ENCODE assay signal across 8 mouse cellular contexts in the genomic region with DNA sequence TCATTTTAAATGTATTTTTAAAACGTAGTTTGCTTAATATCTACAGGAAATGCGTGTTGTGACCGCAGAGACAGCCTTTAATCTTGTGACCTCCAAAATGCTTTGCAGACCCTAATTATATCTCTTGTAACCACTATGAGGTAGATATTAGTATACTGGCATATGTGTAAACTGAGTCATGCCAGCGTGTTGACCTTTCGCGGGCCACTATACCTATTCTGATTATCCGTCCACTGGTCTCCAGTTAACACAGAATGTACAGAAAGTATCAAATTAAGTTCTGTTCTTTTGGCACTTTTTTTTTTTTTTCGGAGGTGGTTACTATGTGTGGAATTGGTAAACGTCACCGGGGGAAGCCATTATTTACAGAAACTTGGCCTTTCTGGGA. TPM values are rescaled to one million over a fixed set of nuclear protein-coding genes. Genes with fewer than 3 reads are reported as not detected.
DNase-seq lines count a peak whose midpoint lies in the region; ATAC-seq and TF ChIP-seq lines count a peak whose summit lies in the region.

No protein-coding gene starts in this region.

- TF ChIP-seq CTCF in G1E (IDR thresholded peaks at IDR 0.05; ENCODE audit: low read depth, low read length), result no peak

- H3K4me3 ChIP-seq in heart, embryonic 10.5 days, result peak overlapping the region; percentile 69
- peak overlapping the region; percentile 89 for H3K4me3 ChIP-seq in G1E (ENCODE audit: low read depth, low read length)
- peak overlapping the region; percentile 89 for H3K4me3 ChIP-seq in midbrain, embryonic 10.5 days

- WGBS in heart, embryonic 10.5 days, result 24% methylated on average over 10 of the region's 10 CpGs
- 37% methylated on average over 10 of the region's 10 CpGs for WGBS in midbrain, embryonic 10.5 days

- no peaks in the 10 kb centered on the region for H3K9me3 ChIP-seq in heart, embryonic 10.5 days
- no peaks in the 10 kb centered on the region for H3K9me3 ChIP-seq in G1E (replicated peaks)
- H3K9me3 ChIP-seq in midbrain, embryonic 10.5 days (replicated peaks), result no peaks in the 10 kb centered on the region

- H3K4me1 ChIP-seq in heart, embryonic 10.5 days, result peaks cover 9% of the 10 kb centered on the region; the same call in 1 of the 2 replicates
- peaks cover 58% of the 10 kb centered on the region for H3K4me1 ChIP-seq in G1E (ENCODE audit: insufficient read depth, low read depth, low read length)
- peaks cover 18% of the 10 kb centered on the region for H3K4me1 ChIP-seq in midbrain, embryonic 10.5 days

- H3K36me3 ChIP-seq in heart, embryonic 10.5 days, result 0 out of 2 replicates have a peak, but pooled peaks cover 1% of the 10 kb centered on the region
- H3K36me3 ChIP-seq in G1E (replicated peaks), result peaks cover 11% of the 10 kb centered on the region
- peaks cover 2% of the 10 kb centered on the region; the same call in 1 of the 2 replicates for H3K36me3 ChIP-seq in midbrain, embryonic 10.5 days

- no peak for DNase-seq in heart, embryonic 10.5 days (ENCODE audit: low spot score)
- DNase-seq in heart, postnatal 10 days, result no peak
- no peak for DNase-seq in G1E (ENCODE audit: low spot score)
- no peak for DNase-seq in midbrain, embryonic 10.5 days (ENCODE audit: low spot score)
- no peak for DNase-seq in thymus, adult 18-20 months
- no peak for DNase-seq in adrenal gland, postnatal 4 days (ENCODE audit: low spot score in 2 of 2)
- DNase-seq in layer of hippocampus, postnatal 10 days (ENCODE audit: low spot score in 2 of 2), result no peak

- ATAC-seq in G1E (ENCODE audit: extremely low read depth, insufficient number of reproducible peaks, low FRiP score, poor library complexity, severe bottlenecking), result no peak
- peak; percentile 0 to 1; a peak in 1 of 4 replicates for ATAC-seq in hematopoietic stem cell, adult 5-6 weeks (replicated peaks in 1 of 2; ENCODE audit: insufficient read depth in 1 of 2, low FRiP score in 2 of 2, low TSS enrichment in 1 of 2, low read depth in 1 of 2, poor library complexity in 2 of 2, severe bottlenecking in 2 of 2)

- H3K27ac ChIP-seq in heart, embryonic 10.5 days, result peak overlapping the region; percentile 95
- H3K27ac ChIP-seq in midbrain, embryonic 10.5 days (replicated peaks), result peak overlapping the region; percentile 98

- intact Hi-C loops in heart, postnatal 10 days (cut with DNase I), result loop anchor here (5.0 kb wide), 1 partner anchor 117 kb away; a partner anchor contains a TSS

- H3K27me3 ChIP-seq in heart, embryonic 10.5 days (ENCODE audit: insufficient read depth, poor library complexity, severe bottlenecking), result no peaks in the 10 kb centered on the region
- H3K27me3 ChIP-seq in G1E (ENCODE audit: insufficient read depth, low read length), result no peaks in the 10 kb centered on the region
- H3K27me3 ChIP-seq in midbrain, embryonic 10.5 days (ENCODE audit: low read depth, poor library complexity, severe bottlenecking), result no peaks in the 10 kb centered on the region

RNA-seq across cellular contexts. Expression of a gene that starts 0.9 kb away (rescaled TPM):
- 63.1 and 73.2 TPM in 2 replicates for polyA plus RNA-seq in heart, embryonic 10.5 days (2016; fragmentation: Nextera tagmentation; extraction: Ambion mirVana)
- 10 to 100 TPM; 28.3 to 29.5 TPM for total RNA-seq in heart, postnatal 10 days (2021)
- 64.3 and 67.3 TPM in 2 replicates for total RNA-seq in G1E (2014; fragmentation: Nextera tagmentation)
- total RNA-seq in G1E (2017), result 156 and 159 TPM in 2 replicates
- 2.5 and 3.4 TPM in 2 replicates for polyA plus RNA-seq in G1E (2012)
- total RNA-seq in hematopoietic stem cell, adult 5-6 weeks (2017), result 136 and 166 TPM in 2 replicates
- polyA plus RNA-seq in midbrain, embryonic 10.5 days (2016; fragmentation: Nextera tagmentation; extraction: Ambion mirVana), result 86.7 and 87.0 TPM in 2 replicates
- total RNA-seq in adrenal gland, postnatal 4 days (2021), result 10 to 100 TPM; 63.9 to 69.3 TPM
- 10 to 100 TPM; 33.7 to 37.9 TPM for total RNA-seq in layer of hippocampus, postnatal 10 days (2021)
